Mouse (Mus musculus) fat pad, adult 2 months (tissue): ENCODE data around the gene Atp6v1c2.
A peak's percentile ranks its signal among the peaks of the same experiment; 100 is the strongest.

ENCODE experiments used
- DNase-seq: peaks from one replicate; pipeline ENCODE4 v3.0.0-alpha.2; 2011; ENCODE audit warnings: low read depth, low spot score; ENCODE audit errors: extremely low read depth

The Atp6v1c2 gene

DNA sequence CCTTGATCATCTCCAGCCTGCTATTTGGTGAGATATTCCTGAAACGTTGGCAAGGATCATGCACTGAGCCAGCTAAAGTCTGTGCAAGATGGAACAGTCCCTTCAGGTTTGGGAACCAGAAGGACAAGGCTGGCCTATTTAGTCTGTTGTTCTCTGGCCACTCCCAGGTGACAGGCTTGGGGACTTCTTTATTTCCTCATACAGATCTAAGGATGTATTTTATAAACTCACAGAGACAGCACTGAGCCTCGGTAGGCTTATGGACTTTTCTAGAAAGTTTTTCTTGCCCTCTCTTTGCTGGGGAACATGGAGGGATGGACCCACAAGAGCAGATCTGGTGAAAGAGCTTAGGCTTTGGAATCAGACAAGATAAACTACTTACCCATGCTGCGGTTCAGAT, at the start of gene Atp6v1c2:
Gene Atp6v1c2 (minus strand): TSS at position 101 of the 400 bp plus-strand sequence.
- DNase-seq = no peak

DNA sequence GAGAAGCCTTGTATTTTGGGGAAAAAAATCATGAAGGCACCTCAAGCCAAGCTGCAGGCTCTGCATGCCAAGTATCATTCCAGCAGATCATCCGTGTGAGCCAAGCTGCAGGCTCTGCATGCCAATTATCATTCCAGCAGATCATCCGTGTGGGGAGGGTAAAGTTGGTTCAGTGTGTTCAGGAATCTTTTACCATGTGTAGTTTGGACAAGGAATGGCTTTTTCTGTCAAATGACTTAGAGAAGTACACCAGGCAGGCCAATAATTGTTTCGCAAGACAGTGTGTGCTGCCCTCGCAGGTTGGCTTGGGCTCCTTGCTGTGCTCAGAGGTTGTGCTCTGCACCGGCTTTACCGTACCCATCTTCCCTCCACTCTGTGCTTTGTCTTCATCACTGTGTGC, 47.4 kb upstream of the Atp6v1c2 start:
- DNase-seq = peak; percentile 87

GRCm38 (mm10) chr12:17375243-17375642, 46.1 kb upstream of the Atp6v1c2 start:
- DNase-seq = no peak

- no peak for DNase-seq
Observed at GRCm38 (mm10) chr12:17373470-17373975, 44.4 kb upstream of the Atp6v1c2 start.

GRCm38 (mm10) chr12:17372696-17373095, 43.5 kb upstream of the Atp6v1c2 start:
- no peak for DNase-seq

GRCm38 (mm10) chr12:17371589-17372235, 42.6 kb upstream of the Atp6v1c2 start:
- no peak for DNase-seq

GRCm38 (mm10) chr12:17369551-17370325, 40.6 kb upstream of the Atp6v1c2 start:
- DNase-seq = no peak

DNA sequence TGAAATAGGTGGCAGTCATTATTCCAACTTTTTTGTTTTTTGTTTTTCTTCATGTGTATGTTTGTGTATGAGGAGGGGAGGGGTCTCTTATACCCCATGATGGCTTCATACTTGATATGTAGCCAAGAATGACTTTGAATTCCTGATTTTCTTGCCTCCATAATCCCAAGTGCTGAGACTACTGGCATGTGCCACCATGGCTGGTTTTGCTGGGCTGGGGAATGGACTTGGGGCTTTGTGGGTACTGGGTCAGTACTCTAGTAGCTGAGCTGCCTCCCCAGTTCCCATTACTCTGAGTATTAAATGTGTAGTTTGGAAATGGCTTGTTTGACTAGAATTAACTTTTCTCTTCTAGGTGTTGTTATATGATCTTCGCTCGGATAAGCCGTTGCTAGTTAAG, 40.0 kb upstream of the Atp6v1c2 start:
- DNase-seq = no peak

DNA sequence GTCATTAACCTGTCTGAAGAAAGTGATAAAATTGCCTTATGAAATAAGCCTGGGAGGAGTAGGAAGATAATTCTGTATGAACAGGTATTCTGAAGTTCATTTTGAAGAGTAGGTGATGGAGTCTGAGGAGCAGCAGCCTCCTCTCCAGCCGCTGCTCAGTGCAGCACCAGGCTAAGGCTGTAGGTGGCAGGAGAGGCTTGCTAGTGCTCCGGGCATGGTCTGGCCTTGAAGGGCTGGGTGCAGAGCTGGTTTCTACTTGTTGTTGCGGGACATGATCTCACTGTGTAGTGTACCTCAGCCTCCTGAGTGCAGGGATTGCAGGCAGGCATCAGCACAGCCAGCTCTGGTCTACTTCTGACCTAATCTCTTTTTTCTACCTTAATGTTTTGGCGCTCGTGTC, 37.8 kb upstream of the Atp6v1c2 start:
- no peak for DNase-seq

DNA sequence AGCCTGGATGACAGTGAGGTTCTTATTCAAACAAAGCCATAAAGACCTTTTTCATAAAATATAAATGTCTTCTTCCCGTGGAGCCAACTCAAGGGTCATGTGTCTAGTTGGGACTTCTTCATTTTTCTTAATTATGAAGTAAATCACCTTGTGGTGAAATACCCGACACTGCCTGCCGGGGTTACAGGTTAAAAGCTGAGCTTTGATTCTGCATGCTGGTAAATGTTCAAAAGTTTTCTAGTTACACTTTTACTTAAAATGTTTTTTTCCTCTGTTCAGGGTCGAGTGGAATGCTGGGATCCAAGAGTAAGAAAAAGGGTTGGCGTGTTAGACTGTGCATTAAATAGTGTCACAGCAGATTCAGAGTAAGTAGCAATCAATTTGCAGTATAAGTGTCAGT, 33.2 kb upstream of the Atp6v1c2 start:
- DNase-seq = no peak

DNA sequence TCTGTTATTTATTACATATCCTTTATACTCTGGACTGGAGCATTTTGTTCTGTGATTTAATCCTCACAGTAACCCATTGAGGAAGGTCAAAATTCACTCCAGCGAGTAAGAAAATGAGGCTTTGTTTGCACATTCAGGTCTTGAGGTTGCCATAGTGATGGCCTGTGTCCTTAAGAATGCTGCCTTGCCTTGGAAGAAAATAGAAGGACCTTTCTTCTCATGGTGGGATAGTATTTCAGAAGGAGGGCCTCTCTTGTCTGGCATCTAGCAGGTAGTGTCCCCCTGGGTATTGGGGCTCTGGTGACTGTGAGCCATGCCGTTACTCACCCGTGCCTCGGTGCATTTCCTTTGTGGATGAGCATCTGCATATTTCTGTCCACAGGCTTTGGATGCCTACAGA, 31.5 kb upstream of the Atp6v1c2 start:
- DNase-seq = no peak

DNA sequence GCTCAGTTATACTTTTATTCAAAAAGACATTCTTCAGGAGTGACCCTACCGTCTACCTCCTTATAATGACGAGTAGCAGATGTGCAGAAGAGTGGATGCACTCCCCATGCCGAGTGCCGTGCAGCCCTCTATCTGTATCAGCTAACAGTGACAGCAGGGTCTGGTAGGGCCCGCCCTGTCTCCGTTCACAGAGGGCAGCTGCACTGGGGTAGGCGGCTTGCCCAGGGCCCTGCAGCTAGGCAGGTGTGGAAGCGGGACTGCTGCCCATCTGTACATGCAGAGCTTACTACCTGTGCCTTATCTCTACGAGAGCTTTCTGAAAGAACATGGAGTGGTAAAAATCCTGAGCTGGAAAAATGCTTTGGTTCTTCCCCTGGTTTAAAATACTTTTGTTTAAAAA, 30.9 kb upstream of the Atp6v1c2 start:
- no peak for DNase-seq

GRCm38 (mm10) chr12:17358981-17359380, 29.8 kb upstream of the Atp6v1c2 start:
- no peak for DNase-seq

DNA sequence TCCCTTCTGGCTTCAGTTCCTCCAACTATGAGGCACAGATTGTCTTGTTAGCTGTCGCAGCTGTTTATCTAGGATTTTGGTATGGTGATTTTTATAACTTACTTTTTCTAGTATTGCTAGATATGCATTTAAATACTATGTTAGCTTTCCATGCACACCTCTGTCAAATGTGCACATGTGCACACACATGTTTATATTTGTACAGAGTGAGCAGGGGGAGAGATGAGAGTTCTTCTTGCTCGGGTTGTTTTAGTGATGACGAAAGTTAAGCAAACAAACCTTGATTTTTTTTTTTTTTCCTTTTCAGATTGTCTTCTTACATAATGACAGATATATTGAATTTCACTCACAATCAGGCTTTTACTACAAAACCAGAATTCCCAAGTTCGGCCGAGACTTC, 28.6 kb upstream of the Atp6v1c2 start:
- no peak for DNase-seq

DNA sequence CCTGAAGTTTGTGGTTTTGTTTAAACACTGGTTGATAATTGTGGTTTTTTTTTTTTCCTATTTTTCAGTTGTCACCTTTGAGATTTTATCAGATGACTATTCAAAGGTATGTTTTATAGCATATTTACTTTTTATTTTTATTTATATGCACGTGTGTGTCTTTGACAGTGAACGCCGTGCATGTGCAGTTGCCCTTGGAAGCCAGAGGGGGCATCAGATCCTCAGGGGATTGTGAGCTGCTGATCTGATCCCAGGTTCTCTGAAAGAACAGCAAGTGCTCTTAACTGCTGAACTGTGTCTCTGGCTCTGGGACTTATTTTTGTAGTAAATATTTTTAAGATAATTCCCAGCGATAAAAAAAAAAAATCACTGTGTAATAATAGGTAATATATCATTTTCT, 27.7 kb upstream of the Atp6v1c2 start:
- no peak for DNase-seq

DNA sequence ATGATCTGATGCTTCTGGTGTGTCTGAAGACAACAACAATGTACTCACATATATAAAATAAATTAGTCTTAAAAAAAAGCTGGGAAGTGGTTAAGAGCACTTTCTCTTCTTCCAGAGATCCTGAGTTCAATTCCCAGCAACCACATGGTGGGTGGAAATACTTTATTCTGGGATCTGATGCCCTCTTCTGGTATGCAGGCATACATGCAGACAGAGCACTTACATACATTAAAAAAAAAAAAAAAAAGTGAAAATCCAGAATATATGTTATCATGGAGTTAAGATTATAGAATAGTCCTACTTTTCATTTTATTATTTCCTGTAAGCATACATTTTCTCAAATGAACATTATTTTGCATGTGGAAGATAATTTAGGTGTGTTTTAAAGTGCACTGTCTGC, 20.9 kb upstream of the Atp6v1c2 start:
- no peak for DNase-seq

DNA sequence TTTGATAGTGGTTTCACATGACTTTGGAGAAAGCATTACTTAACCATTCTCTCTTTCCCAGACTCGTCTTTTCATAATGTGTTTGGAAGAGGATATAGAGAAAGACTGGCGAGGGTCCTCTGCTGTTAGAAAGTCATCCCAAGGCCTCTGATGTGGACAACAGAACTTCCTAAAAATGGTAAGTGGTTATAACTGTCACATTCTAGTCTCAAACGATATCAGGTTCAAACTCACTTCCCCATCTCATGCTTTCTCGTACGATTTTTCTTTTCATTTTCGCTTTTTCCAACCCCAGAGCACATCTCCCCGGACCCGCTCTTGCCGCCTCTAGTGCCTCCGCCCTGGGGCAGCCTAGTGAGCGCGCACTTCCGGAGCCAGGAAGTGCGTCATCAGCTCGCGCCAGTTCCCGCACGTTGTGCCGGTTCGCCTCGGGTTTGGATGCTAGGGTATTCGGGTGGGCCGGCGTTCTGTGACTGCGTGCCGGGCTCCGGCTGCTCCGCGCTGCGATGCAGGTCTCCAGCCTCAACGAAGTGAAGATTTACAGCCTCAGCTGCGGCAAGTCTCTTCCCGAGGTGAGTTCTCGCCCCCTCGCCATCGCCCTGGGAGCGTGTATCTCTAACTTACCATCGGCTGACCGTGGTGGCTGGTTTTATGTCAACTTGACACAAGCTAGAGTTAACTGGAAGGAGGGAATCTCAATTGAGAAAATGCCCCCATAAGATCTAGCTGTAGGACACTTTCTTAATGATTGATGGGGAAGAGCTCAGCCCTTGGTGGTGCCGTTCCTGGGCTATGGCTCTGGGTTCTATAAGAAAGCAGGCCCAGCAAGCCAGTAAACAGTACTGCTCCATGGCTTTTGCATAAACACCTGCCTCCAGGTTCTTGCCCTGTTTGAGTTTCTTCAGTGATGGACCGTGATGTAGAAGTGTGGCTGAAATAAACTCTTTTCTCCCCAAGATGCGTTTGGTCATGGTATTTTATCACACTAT, 19.2 kb upstream of the Atp6v1c2 start, which contains the start of gene Nol10:
Gene Nol10 (plus strand): TSS at position 411 of the 989 bp plus-strand sequence.
- no peak for DNase-seq

GRCm38 (mm10) chr12:17347327-17348047, 18.3 kb upstream of the Atp6v1c2 start:
- DNase-seq = no peak

DNA sequence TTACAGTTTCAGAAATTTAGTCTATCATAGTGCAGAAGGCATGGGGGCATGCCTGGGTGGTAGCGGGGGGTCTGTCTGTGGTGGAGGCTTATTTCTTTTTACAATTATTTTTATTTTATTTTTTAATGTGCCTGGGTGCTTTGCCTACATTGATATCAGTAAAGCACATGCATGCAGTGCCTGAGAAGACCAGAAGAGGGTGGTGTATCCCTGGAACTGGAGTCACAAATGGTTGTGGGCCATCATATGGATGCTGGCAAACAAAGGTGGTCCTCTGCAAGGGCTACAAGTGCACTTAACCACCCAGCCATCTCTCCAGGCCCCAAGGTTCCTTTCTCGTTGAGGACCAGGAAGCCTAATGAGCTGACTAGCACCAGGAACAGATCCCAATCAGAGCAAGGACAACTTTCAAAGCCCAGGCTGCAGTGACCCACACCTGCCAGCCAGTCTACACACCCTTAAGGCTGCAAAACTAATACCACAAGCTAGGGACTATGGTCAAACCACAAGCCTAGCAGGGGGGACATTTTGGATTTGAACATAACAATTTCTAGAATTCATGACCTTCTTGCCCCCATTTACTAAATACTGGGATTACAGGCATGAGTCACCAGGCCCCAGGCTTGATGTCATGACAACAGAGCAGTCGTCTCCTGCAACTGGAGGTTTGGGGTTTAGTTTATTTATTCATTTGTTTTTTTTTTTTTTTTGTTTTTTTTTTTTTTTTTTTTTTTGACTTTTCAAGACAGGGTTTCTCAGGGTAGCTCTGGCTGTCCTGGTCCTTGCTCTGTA, 10.2 kb upstream of the Atp6v1c2 start:
- DNase-seq = no peak

- no peak for DNase-seq
Observed at GRCm38 (mm10) chr12:17338338-17338737, 9.2 kb upstream of the Atp6v1c2 start.
